Mouse (Mus musculus) gastrocnemius, postnatal 36 days (tissue): ENCODE results near the gene Rel. TPM values are rescaled to one million over a fixed set of nuclear protein-coding genes. Genes with fewer than 3 reads are reported as not detected.

Source experiments
- DNase-seq, 2 experiments: peaks; one replicate each; pipeline ENCODE4 v3.0.0; 2022
- intact Hi-C: fragments of 180-260 bp; cut with DNase I; formaldehyde crosslinking; loops from one replicate; pipeline ENCODE4 v1.15.1; 2025
- total RNA-seq, 2 experiments: library from RNA; stranded (reverse); gene quantifications; 2 replicates each; pipeline ENCODE4 v1.2.3; 2021

The Rel gene
- total RNA-seq, 2 experiments from 2014 or later: 2.3 to 2.5 TPM

DNA sequence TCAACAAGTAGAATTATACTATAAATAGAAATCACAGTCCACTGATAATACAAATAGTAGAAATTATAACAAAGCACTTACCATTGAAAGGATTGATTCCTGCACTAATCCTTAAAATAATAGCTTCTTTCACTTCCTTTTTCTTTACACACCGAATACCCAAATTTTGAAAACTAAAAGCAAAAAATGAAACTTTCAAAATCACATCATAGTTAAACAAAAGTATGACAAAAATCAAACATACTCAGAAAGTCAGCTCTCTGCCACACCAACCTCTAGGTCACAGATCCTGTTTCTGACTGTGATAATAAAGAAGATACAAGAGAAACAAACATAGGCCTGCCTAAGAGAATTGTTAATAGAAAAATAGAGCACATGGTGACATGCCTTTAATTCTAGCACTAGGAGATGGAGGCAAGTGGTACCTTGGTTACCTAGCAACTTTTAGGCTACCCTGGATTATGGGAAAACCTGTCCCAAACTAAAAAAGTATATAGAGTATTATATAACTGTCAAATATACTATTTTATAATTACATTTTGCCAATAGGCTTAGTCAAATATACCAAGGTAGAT, 17.5 kb downstream of the Rel start:
- intact Hi-C loops: no loop called here
- no peak for DNase-seq

DNA sequence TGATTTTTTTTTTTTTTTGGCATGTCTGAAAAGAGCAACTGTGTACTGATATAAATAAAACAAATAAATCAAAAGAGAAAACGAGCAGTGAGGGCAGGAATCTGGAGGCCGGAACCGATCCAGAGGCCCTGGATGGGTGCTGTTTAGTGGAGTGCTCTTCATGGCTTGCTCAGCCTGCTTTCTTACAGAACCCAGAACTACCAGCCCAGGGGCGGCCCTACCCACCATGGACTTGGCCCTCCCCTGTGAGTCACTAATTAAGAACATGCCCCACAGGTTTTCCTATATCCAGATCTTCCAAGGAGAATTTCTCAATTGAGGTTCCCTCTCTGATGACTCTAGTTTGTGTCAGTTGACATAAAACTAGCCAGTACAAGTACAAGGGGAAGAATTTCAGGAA, 24.7 kb downstream of the Rel start:
- intact Hi-C loops: no loop called here
- no peak for DNase-seq

DNA sequence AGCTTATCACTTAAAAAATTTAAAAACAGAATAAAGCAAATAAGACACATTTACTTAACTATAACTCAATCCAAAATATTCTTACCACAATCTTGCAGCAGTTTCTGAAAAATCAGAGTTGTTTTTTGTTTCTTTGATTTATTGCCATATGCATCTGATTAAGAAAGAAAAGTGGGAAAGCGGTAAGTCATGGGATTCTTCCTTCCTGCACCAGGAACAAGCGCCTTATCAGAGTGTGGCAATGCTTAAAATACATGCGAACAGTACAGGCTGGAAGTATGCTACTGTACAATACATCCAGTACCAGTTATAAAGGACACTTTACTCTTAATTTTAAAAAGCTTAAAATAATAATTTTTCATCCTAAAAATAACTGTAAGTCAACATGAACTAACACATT, 26.4 kb downstream of the Rel start:
- DNase-seq: no peak
- intact Hi-C loops: no loop called here

DNA sequence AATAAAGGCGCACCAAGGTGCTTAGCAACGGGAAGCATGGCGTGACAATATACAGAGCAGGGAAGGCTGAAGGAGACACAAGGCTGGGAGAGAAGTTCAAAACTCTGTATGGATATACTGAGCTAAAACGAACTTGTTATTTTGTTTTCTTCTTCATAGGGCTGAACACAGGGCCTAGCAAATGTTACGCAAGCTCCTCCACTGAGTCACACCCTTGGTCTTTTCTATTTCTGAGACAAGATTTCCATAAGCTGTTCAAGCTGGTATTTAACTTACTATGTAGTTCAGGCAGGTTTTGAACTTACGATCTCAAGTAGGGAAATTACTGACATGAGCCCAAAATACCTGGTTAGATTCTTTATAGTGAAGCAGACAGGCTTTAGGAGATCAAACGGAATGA, 29.4 kb downstream of the Rel start:
- no peak for DNase-seq
- intact Hi-C loops: no loop called here

DNA sequence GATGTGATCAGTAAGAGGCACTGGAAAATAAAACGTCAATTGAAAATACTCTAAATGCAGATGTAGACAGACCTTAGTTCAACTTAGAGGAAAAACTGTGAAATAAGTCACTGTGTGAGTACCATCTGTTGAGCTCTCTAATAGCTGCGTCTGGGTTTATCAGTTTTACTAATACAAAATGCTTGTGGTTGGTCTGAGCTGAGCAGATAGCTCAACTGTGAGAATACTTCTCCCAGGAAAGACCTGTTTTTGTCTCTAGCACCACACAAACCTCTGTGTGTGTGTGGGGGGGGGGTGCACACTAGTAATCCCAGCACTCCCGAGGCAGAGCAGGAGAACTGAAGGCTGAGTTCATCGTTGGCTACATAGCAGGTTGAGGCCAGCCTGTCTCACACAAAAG, 29.9 kb downstream of the Rel start:
- intact Hi-C loops: no loop called here

DNA sequence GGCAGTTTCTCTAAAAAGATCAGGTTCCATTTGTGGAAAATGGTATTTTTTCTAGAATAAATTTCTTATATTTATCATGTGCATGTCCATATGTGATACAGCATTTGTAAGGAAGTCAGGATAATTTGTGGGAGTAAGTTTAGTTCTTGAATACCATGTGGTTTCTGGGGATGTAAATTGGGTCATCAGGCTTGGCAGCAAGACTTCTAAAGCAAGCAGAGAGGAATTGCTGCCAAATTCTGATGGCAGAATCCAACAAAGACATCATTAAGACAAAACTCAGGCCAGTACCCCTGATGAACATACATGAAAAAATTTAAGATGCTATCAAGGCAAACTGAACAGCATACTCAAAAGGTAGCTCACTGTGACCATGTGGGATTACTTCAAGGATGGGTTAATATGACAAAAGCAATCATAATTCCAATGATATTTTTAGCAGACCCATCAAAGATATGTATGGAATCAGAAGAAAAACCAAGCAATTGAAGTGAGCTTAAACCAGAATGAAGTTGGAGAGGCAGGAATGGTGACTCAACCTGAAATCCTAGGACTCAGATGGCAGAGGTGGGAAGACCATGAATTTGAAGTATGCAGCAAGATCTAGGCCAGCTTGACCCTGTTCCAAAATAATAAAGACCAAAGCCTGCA, 34.8 kb downstream of the Rel start:
- no peak for DNase-seq
- intact Hi-C loops: no loop called here

More for the DNA sequence above, 29.9 kb downstream of the Rel start:
- DNase-seq: no peak

DNA sequence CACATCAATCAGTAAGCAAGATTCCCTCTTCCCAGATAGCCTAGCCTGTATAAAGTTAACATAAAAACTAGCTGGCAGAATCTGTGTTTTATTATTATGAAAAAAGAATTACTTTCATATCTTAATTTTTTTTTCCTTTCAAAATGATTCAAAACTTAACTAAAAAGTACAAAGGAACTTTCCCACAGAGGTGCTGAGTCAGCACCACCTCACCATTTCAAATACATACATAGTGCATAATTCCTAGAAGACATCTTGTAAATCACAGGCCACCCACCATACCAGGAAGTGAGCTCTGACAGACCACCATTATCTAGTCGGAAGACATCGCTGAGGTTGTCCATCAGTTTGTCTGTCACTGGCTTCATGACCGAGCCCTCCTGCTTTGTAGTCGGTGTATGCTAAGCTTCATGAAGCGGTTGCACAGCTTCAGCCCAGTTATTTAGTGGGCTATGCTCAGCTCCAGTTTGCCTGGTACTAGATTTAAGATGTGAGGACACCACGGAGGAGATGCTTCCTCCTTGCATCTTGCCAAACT, 36.0 kb downstream of the Rel start:
- DNase-seq: no peak
- intact Hi-C loops: no loop called here

DNA sequence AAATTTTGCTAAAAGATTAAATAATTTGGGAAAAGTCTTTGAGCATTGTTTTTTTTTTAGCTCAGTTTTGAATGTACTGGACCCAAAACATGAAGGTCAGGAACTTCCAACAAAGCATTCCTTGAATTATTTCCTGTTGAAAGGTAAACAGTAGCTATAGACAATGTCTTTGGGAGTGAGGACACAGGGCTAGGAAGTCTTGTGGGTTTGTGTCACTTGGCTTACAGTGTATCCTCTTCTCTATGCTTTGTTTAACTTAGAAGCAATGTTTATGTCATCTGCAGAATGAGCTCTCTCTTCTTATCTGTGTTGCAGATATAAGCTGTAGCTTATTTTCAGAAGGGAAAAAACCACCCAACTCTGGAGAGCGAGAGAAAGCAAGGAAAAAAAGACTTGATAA, 37.9 kb downstream of the Rel start:
- DNase-seq: no peak
- intact Hi-C loops: no loop called here

DNA sequence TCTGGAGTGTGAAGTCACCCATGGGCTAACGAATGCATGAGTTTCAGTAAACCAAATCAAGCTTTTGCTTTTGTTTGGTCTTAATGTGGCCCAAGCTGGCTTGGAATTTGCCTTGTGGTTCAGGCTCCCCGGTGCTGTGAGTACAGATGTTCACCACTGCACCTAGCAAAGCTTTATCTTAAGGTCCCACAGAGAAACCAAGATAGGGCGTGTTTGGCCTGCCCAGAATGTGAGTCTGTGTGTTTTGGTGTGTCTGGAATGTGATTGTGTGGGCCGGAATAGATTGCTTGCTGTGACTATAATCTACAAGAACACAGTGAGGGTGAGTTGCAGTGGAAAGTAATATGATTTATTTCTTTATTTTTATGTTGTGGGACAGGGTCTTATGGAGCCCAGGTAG, 40.6 kb downstream of the Rel start:
- intact Hi-C loops: no loop called here

DNA sequence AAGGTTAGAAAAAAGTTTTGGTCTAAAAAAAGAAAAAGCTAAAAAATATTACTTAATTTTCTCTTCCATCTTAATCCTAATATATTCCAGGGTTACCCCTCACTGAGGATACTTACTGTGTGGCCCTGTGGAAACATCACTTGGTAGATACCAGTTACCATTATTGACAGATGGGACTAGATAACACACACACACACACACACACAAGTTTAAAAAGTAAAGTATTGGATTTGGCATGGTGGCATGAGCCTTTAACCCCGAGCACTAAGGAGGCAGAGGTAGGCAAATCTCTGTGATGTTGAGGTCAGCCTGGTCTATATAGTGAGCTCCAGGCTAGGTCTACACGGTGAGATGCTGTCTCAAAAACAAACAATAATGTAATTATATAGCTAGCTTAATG, 42.6 kb downstream of the Rel start:
- intact Hi-C loops: no loop called here
- no peak for DNase-seq

More for the DNA sequence above, 40.6 kb downstream of the Rel start:
- DNase-seq: no peak

DNA sequence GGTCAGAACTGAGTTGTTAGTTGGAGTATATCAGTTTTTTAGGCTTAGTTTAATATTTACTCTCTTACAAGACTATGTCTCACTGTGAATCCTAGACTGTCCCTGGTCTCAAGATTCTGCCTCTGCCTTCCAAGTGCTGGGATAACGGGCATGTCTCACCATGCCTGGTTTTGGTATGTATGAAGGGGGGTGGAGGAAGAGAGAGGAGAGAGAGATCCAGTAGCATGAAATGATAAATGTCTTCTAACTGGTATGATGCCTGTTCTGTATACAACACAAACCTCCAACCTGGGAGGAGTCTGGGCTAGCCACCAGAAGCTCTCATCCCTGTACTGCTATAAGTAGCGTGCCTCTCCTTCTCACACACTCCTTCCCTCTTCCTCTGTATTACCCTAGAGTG, 44.3 kb downstream of the Rel start:
- intact Hi-C loops: no loop called here
- DNase-seq: no peak

DNA sequence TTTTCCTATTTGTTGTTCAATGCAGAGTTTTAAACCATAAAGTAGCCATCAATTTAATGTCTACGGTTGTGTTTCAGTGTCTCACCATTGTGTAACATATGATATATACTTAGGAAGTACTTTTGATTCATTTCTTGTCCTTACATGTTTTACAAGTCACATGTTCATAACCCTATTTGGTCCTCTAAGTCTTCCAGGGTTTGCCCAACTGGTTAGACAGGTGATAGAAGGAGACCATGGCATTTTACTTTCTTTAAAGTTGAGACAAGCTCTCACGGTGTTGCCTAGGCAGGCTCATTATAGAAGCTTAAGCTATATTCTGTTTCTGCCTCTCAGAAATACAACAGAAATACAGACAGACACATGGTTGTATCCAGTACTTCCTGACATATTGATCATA, 44.9 kb downstream of the Rel start:
- intact Hi-C loops: no loop called here
- no peak for DNase-seq

DNA sequence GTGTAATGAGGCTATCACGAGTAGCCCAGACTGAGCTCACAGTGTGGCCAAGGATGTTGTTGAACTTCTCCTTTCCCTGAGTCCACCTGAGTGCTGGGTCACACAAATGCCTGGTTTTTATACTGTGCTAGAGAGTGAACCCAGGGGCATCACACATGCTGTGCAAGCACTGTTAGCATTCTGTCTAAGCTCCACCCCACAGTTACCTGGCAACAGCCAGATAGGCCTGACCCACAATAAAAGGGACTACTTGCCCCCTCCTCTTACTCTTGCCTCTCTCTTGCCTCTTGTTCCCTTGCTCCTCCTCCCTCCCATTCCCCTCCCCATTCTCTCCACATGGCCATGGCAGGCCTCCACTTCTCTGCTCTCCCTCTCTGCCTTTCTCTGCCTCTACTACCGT, 48.4 kb downstream of the Rel start:
- no peak for DNase-seq
- intact Hi-C loops: no loop called here

DNA sequence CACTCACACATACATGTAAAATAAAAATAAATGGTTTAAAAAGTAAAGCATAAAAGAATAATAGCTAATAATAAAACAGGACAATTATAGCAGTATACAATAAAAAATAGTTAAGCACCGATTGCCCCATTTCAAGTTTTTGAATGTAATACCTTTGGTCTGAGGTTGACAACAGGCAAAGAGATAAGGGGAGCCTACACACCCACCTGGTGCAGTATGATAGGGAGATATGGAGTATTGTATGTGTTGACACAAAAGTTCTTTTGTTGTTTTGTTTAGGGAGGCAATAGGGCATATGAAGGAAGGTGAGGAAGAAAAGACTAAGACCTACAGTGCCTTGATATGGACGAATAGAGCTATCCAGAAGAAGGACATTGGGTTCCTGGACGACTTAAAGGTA, 50.9 kb downstream of the Rel start:
- intact Hi-C loops: no loop called here
- DNase-seq: no peak

DNA sequence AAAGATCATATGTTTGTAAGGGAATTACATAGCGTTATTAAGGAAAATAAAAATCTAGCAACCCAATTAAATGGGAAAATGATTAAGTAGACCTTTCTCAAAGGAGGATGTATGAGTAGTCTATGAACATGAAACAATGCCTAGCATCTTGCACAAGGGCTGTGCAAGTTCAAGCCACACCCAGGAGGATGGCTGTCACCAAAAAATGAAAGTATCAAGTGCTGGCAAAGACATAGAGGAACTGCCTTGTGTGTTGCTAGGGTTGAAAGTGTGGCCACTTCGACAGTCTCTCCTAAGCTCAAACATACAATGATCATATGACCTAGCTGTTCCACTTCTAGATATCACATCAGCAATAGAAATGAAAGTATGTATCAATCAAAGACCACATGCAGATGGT, 51.9 kb downstream of the Rel start:
- intact Hi-C loops: no loop called here
- DNase-seq: no peak

DNA sequence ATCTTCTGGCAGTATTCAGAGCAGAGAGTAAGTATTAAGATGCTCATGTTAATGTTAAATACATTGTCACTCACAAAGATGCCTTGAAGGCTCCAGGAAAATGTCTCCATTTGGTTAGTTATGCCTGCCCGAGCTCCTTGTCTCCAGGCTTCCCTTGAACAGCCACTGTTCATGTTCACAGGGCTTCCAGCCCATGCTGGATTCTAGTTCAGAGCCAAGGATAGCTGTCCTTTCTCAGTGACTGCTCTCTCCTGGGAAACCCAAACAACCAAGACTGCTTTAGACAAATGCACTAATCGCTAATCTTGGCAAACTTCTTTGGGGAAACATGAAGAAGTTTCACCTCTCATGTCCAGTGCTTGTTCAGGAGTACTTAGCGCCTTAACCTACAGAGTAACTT, 58.5 kb downstream of the Rel start:
- intact Hi-C loops: no loop called here
- no peak for DNase-seq

DNA sequence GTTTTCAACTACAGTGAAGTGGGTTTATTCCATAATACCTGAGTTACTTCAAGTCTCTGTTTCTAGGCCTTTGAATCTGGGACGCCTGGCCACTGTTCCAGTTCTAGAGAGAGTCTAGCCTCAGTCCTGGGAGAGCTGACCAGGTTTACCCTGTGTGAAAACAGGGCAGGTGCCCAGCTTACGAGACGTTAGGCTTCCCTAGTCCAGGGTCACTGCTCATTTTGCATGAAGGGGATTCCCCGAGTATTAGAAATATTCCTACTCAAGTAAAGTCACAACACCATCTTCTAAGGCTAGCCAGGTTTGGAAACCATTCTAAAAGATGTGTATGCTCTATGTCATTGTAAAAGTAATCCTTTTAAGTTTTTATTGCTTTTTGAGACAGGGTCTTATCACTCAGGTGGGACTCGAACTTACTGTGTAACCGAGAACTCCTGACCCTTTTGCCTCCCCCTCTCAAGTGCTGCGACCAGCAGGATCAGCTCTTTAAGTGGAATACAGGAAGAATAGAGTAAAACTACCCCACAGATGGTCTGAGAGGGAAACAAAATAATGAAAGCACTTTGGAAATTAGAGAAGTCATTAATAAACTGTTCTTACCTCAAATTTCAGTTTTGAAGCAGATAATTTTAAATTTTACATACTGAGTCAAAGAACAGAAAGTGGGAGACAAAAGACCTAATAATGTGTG, 66.0 kb downstream of the Rel start:
- intact Hi-C loops: no loop called here
- DNase-seq: no peak

DNA sequence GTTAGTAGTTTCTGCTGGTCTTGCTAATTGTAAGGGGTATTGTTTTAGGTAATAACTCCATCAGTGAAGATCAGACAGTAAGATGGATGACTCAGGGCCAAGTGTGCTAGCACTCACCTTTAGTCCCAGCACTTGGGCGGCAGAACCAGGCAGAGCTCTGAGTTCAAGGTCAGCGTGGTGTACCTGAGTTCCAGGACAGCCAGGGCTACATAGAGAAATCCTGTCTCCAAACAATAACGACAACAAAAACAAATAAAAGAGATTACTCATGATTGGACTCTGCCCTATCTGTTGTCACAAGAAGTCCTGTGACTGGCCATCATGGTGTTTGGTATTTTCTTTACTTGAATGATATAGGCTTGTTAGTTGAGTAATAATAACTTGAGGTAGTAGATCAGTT, 68.9 kb downstream of the Rel start:
- DNase-seq: no peak
- intact Hi-C loops: no loop called here

DNA sequence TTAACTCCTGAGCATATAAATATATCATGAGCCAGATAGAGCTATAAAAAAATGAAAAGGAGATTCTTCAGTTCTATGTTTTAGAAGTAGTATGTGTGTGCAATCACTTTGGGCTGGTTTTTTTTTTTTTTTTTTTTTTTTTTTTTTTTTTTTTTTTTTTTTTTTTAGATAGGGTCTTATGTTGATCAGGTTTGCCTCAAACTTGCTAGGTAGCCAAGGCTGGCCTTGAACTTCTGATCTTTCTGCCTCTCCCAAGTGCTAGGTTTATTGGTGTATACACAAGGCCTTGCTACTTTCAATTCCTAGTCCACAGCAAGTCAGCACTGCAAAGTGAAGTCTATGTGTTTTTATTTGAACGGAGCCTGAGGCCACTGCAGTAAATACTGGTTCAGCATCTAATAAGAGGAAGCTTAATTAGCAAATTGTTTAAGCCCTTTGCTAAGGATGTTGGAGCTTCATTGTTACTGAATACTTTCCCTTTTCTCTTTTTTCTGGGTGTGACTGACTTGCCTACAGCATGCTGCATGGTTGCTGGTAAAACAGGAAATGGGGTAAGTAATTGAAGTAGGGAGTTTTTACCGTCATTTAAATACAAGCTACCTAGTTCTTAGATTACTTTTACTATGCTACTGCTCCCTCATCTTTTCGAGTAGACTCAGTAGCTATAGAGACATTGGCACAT, 71.2 kb downstream of the Rel start:
- DNase-seq: no peak
- intact Hi-C loops: no loop called here

DNA sequence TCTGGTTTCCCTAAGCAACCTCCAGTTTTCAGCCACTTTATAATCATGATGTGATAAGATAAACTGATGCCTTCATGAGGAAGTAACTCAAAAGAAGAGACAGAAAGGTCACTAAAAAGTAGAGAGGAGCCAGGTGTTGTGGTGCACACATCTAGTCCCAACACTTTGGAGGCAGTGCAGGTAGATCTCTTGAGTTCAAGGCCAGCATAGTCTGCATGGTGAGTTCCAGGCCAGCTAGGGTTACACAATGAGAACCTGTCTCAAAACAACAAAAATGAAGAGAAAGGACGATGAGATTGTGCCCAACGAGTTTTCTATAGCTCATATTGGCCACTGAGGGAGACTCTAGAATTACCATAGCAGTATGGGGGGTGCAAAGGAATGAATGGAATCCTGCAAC, 72.2 kb downstream of the Rel start:
- intact Hi-C loops: no loop called here
- DNase-seq: no peak

DNA sequence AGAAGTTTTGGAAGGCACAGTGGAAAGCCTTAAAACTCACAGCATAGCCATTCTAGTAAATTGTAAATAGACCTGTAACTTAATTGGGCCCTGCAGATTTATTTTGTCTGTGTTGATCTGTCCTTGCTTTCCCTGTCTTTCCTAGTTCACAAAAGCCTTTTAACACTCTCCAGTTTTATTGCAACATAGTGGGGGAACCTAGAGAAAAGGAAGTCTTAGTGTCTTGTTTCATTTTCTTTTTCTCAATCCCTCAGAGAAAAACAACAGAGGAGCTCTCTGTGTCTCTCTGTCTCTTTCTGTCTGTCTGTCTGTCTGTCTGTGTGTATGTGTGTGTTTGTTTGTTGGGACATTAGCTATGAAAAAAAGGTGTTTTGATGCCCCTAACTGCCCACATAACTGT, 74.9 kb downstream of the Rel start:
- no peak for DNase-seq
- intact Hi-C loops: no loop called here

DNA sequence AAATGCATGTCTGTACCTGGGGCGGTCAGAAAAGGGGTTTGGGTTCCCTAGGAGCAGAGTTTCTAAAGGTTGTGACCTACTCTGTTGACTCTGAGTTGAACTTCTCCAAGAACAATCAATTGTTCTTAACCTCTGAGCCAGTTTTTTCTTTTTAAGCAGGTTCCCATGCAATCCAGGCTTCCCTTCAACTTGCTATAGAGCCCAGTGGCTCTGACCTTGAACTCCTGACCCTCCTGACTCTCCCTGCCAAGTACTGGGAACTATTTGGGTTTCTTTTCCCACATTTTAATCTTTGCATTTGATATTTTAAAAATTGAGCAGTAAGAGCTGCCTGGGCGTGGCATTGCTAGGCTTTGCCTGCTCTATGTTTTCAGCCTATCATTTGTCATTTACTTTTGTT, 77.5 kb downstream of the Rel start:
- DNase-seq: no peak
- intact Hi-C loops: no loop called here
